ENCODE assay signal across 9 mouse cellular contexts in the genomic region with DNA sequence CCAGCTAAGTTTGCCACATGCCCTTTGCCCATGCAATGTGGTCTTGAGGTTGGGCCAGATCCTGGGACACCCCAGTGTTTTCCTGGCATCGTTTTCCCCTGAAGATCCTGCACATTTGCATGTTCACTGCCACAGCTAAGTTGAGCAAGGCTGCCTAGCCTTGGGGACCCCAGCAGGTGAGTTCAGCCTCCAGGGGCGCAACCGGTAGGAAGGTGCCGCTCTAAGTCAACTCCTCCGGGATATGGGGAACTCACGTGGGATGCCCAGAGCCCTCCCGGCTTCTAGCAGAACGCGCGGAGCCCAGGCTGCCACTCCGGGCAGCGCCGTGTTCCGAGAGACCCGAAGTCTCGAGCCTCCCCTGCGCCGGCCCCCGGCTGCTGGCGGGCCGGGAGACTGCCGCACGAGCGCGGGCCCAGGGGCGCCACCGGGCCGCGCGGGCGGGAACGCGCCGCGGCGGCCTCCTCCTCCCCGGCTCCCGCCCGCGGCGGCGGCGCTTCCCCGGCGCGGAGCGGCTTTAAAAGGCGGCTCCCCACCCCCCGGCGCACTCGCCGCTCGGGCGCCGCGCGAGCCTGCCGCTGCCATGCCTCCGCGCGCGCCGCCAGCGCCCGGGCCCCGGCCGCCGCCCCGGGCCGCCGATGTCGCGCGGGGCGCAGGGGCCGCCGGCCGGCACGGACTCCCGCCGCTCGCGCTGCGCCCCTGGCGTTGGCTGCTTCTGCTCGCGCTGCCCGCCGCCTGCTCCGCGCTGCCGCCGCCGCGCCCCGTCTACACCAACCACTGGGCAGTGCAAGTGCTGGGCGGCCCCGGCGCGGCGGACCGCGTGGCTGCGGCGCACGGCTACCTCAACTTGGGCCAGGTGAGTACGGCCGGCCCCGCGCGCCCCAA. TPM values are rescaled to one million over a fixed set of nuclear protein-coding genes. Genes with fewer than 3 reads are reported as not detected.
DNase-seq lines count a peak whose midpoint lies in the region; ATAC-seq lines count a peak whose summit lies in the region.
"Had no signal": no experiment of that assay in that cellular context is flagged by ENCODE, and none has a peak within 500 bp of the region (broad histone marks: within the 10 kb centered on the region; RNA-seq: fewer than 3 reads in every experiment).

A gene (plus strand): TSS at position 144 of the 882 bp plus-strand sequence.

- H3K9me3 ChIP-seq in intestine, embryonic 16.5 days (ENCODE audit: control insufficient read depth, low read length): no peaks in the 10 kb centered on the region
- no peaks in the 10 kb centered on the region for H3K9me3 ChIP-seq in limb, embryonic 13.5 days
- no peaks in the 10 kb centered on the region for H3K9me3 ChIP-seq in midbrain, embryonic 16.5 days (replicated peaks; ENCODE audit: control insufficient read depth, low read length, poor library complexity, severe bottlenecking)

- no peak within 1 kb of the TSS for H3K27ac ChIP-seq in intestine, embryonic 16.5 days (ENCODE audit: low read length)
- no peak within 1 kb of the TSS for H3K27ac ChIP-seq in limb, embryonic 13.5 days
- no peak within 1 kb of the TSS for H3K27ac ChIP-seq in midbrain, embryonic 16.5 days (ENCODE audit: low read length)
- H3K27ac ChIP-seq: macrophage had no signal

- ATAC-seq in granulocyte monocyte progenitor cell, adult 5-6 weeks (replicated peaks; ENCODE audit: poor library complexity, severe bottlenecking): peak; percentile 44; the same call in 1 of the 2 replicates
- peak; percentile 80 for ATAC-seq in intestine, embryonic 16.5 days
- ATAC-seq in limb, embryonic 13.5 days (ENCODE audit: low FRiP score, low read depth): peak; percentile 62
- peak; percentile 75 for ATAC-seq in midbrain, embryonic 16.5 days
- ATAC-seq in CD4-positive, CD25-positive, alpha-beta regulatory T cell, adult 4 months: no peak

- H3K36me3 ChIP-seq in intestine, embryonic 16.5 days (ENCODE audit: control insufficient read depth, insufficient read depth, low read length): no peaks in the 10 kb centered on the region
- no peaks in the 10 kb centered on the region for H3K36me3 ChIP-seq in limb, embryonic 13.5 days
- no peaks in the 10 kb centered on the region for H3K36me3 ChIP-seq in midbrain, embryonic 16.5 days (ENCODE audit: control insufficient read depth, insufficient read depth, low read length)

- WGBS in intestine, embryonic 16.5 days: under 1% methylated on average over 80 of the region's 111 CpGs
- under 1% methylated on average over 88 of the region's 111 CpGs for WGBS in limb, embryonic 13.5 days
- 0% methylated on average over 31 of the region's 111 CpGs for WGBS in midbrain, embryonic 16.5 days

- peaks cover 33% of the 10 kb centered on the region for H3K27me3 ChIP-seq in intestine, embryonic 16.5 days (replicated peaks; ENCODE audit: control insufficient read depth, insufficient read depth, low read length)
- peaks cover 61% of the 10 kb centered on the region for H3K27me3 ChIP-seq in limb, embryonic 13.5 days
- peaks cover 30% of the 10 kb centered on the region for H3K27me3 ChIP-seq in midbrain, embryonic 16.5 days (ENCODE audit: control insufficient read depth, insufficient read depth, low read depth, low read length)

- H3K9ac ChIP-seq in intestine, embryonic 16.5 days (ENCODE audit: low read depth, low read length): peak within 1 kb of the TSS; percentile 68
- peak within 1 kb of the TSS; percentile 77 for H3K9ac ChIP-seq in limb, embryonic 13.5 days
- H3K9ac ChIP-seq in midbrain, embryonic 16.5 days (ENCODE audit: low read depth, low read length): peak within 1 kb of the TSS; percentile 64

- H3K4me2 ChIP-seq in intestine, embryonic 16.5 days (ENCODE audit: low read depth, low read length): peak within 1 kb of the TSS; percentile 99
- H3K4me2 ChIP-seq in limb, embryonic 13.5 days (replicated peaks): peak within 1 kb of the TSS; percentile 98
- H3K4me2 ChIP-seq in midbrain, embryonic 16.5 days (ENCODE audit: low read length): peak within 1 kb of the TSS; percentile 84

- DNase-seq in left cerebral cortex, adult 18-20 months (ENCODE audit: low spot score in 2 of 2): peak; percentile 20 to 34
- DNase-seq in left cerebral cortex, adult 11 months (ENCODE audit: low spot score): no peak
- peak; percentile 79 for DNase-seq in embryo, embryonic 11 days

- peaks cover 5% of the 10 kb centered on the region for H3K4me1 ChIP-seq in intestine, embryonic 16.5 days (ENCODE audit: control insufficient read depth, insufficient read depth, low read length)
- peaks cover 35% of the 10 kb centered on the region for H3K4me1 ChIP-seq in limb, embryonic 13.5 days
- peaks cover 6% of the 10 kb centered on the region for H3K4me1 ChIP-seq in midbrain, embryonic 16.5 days (ENCODE audit: control insufficient read depth, insufficient read depth, low read length)

- peak within 1 kb of the TSS; percentile 62 for H3K4me3 ChIP-seq in intestine, embryonic 16.5 days (ENCODE audit: low read length)
- peak within 1 kb of the TSS; percentile 65 for H3K4me3 ChIP-seq in limb, embryonic 13.5 days
- peak within 1 kb of the TSS; percentile 58 for H3K4me3 ChIP-seq in midbrain, embryonic 16.5 days (ENCODE audit: low read depth, low read length)

RNA-seq across cellular contexts. Expression of the gene that starts here (rescaled TPM):
- 10 to 100 TPM in 1 of 2 experiments, 1 to 10 TPM in 1; 8.3 to 11.7 TPM for total RNA-seq in left cerebral cortex, adult 18-20 months (2021)
- not detected in 2 replicates for total RNA-seq in granulocyte monocyte progenitor cell, adult 5-6 weeks (2014; fragmentation: Nextera tagmentation)
- not detected in 2 replicates for total RNA-seq in granulocyte monocyte progenitor cell, adult 5-6 weeks (2017)
- 2.2 and 2.3 TPM in 2 replicates for polyA plus RNA-seq in intestine, embryonic 16.5 days (2015; fragmentation: Nextera tagmentation; extraction: Ambion mirVana)
- polyA plus RNA-seq in limb, embryonic 13.5 days (2015; fragmentation: Nextera tagmentation; extraction: Ambion mirVana): 7.4 and 8.0 TPM in 2 replicates
- polyA plus RNA-seq in midbrain, embryonic 16.5 days (2015; fragmentation: Nextera tagmentation; extraction: Ambion mirVana): 0.82 and 1.2 TPM in 2 replicates
- not detected for polyA plus RNA-seq in CD4-positive, CD25-positive, alpha-beta regulatory T cell, adult 4 months (2017; shearing (Covaris generic))
- polyA plus RNA-seq: macrophage had no signal

Comparison
In these comparisons a context has a peak if more than half of its experiments do, and no peak if none do; other contexts are left out.
1. RNA of the gene that starts here (total RNA-seq): 8.3 to 11.7 TPM in left cerebral cortex, adult 18-20 months; not detected in granulocyte monocyte progenitor cell, adult 5-6 weeks; every median in the first group is over 4 times any median in the second.
2. Peak in ATAC-seq in granulocyte monocyte progenitor cell, adult 5-6 weeks; RNA of the gene not detected or under 1 TPM.
3. Peak in every context shown above with its lines, with median percentiles within 50 percentile points of each other: H3K4me2 ChIP-seq, H3K4me3 ChIP-seq and H3K9ac ChIP-seq.